ENCODE assay signal across 8 mouse cellular contexts in the genomic region with DNA sequence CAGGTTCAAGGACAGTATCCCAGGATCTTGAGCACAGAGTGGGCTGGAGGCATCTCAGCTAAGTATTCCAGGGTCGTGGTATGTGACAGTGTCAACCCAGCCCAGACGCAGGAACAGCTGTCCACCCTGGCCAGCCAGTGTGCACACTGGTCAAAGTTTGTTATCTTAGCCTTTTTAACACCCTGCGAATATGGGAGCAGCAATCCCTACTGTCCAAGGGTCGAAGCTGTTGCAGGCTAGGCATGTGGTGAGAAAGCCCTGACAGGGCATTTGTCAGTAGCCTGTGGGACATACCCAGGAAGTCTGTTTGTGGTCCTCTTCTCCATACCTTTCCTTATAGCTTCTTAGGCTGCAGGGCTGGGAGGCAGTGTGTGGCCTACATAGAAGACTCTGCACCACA. TPM values are rescaled to one million over a fixed set of nuclear protein-coding genes. Genes with fewer than 3 reads are reported as not detected.
A peak's percentile ranks its signal among the peaks of the same experiment; 100 is the strongest.
DNase-seq lines count a peak whose midpoint lies in the region; ATAC-seq and TF ChIP-seq lines count a peak whose summit lies in the region.

No protein-coding gene starts in this region.

- H3K4me2 ChIP-seq in lung, embryonic 14.5 days: peak overlapping the region; percentile 36; the same call in 1 of the 2 replicates
- H3K4me2 ChIP-seq in embryonic facial prominence, embryonic 15.5 days (replicated peaks): no peak overlapping the region
- peak overlapping the region; percentile 75 for H3K4me2 ChIP-seq in myocyte (ENCODE audit: low read depth)

- no peak for TF ChIP-seq POLR2A in kidney, adult 2 months (IDR thresholded peaks at IDR 0.05; ENCODE audit: low read depth, low read length)
- TF ChIP-seq POLR2A in myocyte (IDR thresholded peaks at IDR 0.05; ENCODE audit: insufficient read length, low read depth): no peak

- TF ChIP-seq CTCF in lung, embryonic 14.5 days (IDR thresholded peaks at IDR 0.05; ENCODE audit: low read depth): no peak
- no peak for TF ChIP-seq CTCF in kidney, adult 2 months (conservative IDR thresholded peaks at IDR 0.05; ENCODE audit: insufficient read depth, insufficient read length, low read depth, low read length)

- peaks cover 42% of the 10 kb centered on the region for H3K79me2 ChIP-seq in myocyte (ENCODE audit: control insufficient read depth, insufficient read depth)

- peak; percentile 31 for ATAC-seq in lung, embryonic 14.5 days (ENCODE audit: insufficient read depth)
- ATAC-seq in embryonic facial prominence, embryonic 15.5 days (ENCODE audit: insufficient number of reproducible peaks, low FRiP score, low TSS enrichment, low read depth): no peak

- H3K27ac ChIP-seq in lung, embryonic 14.5 days (ENCODE audit: low read depth): peak overlapping the region; percentile 81
- H3K27ac ChIP-seq in embryonic facial prominence, embryonic 15.5 days (replicated peaks): peak overlapping the region; percentile 75
- peak overlapping the region; percentile 90 for H3K27ac ChIP-seq in kidney, adult 2 months (ENCODE audit: insufficient read depth, low read depth, low read length)

- peaks cover 20% of the 10 kb centered on the region for H3K4me1 ChIP-seq in lung, embryonic 14.5 days (ENCODE audit: insufficient read depth)
- peaks cover 37% of the 10 kb centered on the region for H3K4me1 ChIP-seq in embryonic facial prominence, embryonic 15.5 days
- H3K4me1 ChIP-seq in kidney, adult 2 months (ENCODE audit: control insufficient read depth, insufficient read depth, low read length): peaks cover 40% of the 10 kb centered on the region

- H3K9me3 ChIP-seq in lung, embryonic 14.5 days (ENCODE audit: low read depth, low read length): no peaks in the 10 kb centered on the region
- no peaks in the 10 kb centered on the region for H3K9me3 ChIP-seq in embryonic facial prominence, embryonic 15.5 days (replicated peaks)

- peaks cover 20% of the 10 kb centered on the region for H3K36me3 ChIP-seq in lung, embryonic 14.5 days (ENCODE audit: insufficient read depth)
- H3K36me3 ChIP-seq in embryonic facial prominence, embryonic 15.5 days: peaks cover 11% of the 10 kb centered on the region
- no peaks in the 10 kb centered on the region for H3K36me3 ChIP-seq in kidney, adult 2 months (ENCODE audit: control insufficient read depth, insufficient read depth, low read length)
- H3K36me3 ChIP-seq in myocyte (ENCODE audit: control insufficient read depth, insufficient read depth): no peaks in the 10 kb centered on the region

- H3K27me3 ChIP-seq in lung, embryonic 14.5 days (ENCODE audit: insufficient read depth, low read length): no peaks in the 10 kb centered on the region
- no peaks in the 10 kb centered on the region for H3K27me3 ChIP-seq in embryonic facial prominence, embryonic 15.5 days
- no peaks in the 10 kb centered on the region for H3K27me3 ChIP-seq in kidney, adult 2 months (replicated peaks; ENCODE audit: control insufficient read depth, insufficient read depth, low read length)
- no peaks in the 10 kb centered on the region for H3K27me3 ChIP-seq in myocyte (ENCODE audit: control insufficient read depth, insufficient read depth, insufficient read length)

- H3ac ChIP-seq in myocyte (ENCODE audit: control insufficient read depth, insufficient read length): no peak overlapping the region

- no peak for DNase-seq in lung, embryonic 14.5 days
- no peak for DNase-seq in lung, postnatal 36 days
- peak; percentile 87 for DNase-seq in kidney, adult 2 months
- DNase-seq in MN1 (ENCODE audit: low spot score): no peak
- no peak for DNase-seq in adrenal gland, postnatal 4 days (ENCODE audit: low spot score in 2 of 2)
- no peak for DNase-seq in spleen, postnatal 4 days (ENCODE audit: low spot score in 2 of 2)

- WGBS in lung, embryonic 14.5 days: 29% methylated on average over 4 of the region's 4 CpGs
- WGBS in embryonic facial prominence, embryonic 15.5 days: 65% methylated on average over 4 of the region's 4 CpGs
- WGBS in kidney, adult 2 months: 18% methylated on average over 4 of the region's 4 CpGs

- H3K4me3 ChIP-seq in lung, embryonic 14.5 days (ENCODE audit: low read depth, low read length): no peak overlapping the region
- no peak overlapping the region for H3K4me3 ChIP-seq in embryonic facial prominence, embryonic 15.5 days (replicated peaks)
- H3K4me3 ChIP-seq in kidney, adult 2 months (ENCODE audit: insufficient read depth, low read depth, low read length): no peak overlapping the region
- H3K4me3 ChIP-seq in myocyte: peak overlapping the region; percentile 3

- peak overlapping the region; percentile 14; the same call in 1 of the 2 replicates for H3K9ac ChIP-seq in lung, embryonic 14.5 days
- H3K9ac ChIP-seq in embryonic facial prominence, embryonic 15.5 days: no peak overlapping the region

TF ChIP-seq in myocyte, 11 proteins besides CTCF, POLR2A, EP300 and RAD21:
- TF ChIP-seq MYOD1 (IDR thresholded peaks at IDR 0.05; ENCODE audit: control insufficient read depth in 1 of 3, insufficient read length in 2 of 3, low read depth in 2 of 3) (peak; percentile 31 to 92 (median 88)), MYOG (IDR thresholded peaks at IDR 0.05; ENCODE audit: control insufficient read depth in 1 of 3, insufficient read depth in 1 of 3, insufficient read length in 2 of 3, low read depth in 2 of 3) (peak; percentile 80 to 98 (median 87)), REST (IDR thresholded peaks at IDR 0.05; ENCODE audit: insufficient read depth, insufficient read length) (no peak), POLR2AphosphoS2 (IDR thresholded peaks at IDR 0.05; ENCODE audit: insufficient read length, low read depth) (no peak), MAX (IDR thresholded peaks at IDR 0.05; ENCODE audit: low read depth) (no peak), E2F4 (IDR thresholded peaks at IDR 0.05; ENCODE audit: insufficient read depth) (no peak), TCF3 (IDR thresholded peaks at IDR 0.05; ENCODE audit: insufficient read length, low read depth) (peak; percentile 43), TCF12 (IDR thresholded peaks at IDR 0.05; ENCODE audit: insufficient read depth, poor library complexity, severe bottlenecking) (peak; percentile 65)

RNA-seq across cellular contexts. Expression of gene Dusp1, which starts 22.1 kb away (rescaled TPM):
- polyA plus RNA-seq in lung, embryonic 14.5 days (2014; fragmentation: Nextera tagmentation; extraction: Ambion mirVana): 19.7 and 24.5 TPM in 2 replicates
- 28.4 and 33.3 TPM in 2 replicates for polyA plus RNA-seq in embryonic facial prominence, embryonic 15.5 days (2015; fragmentation: Nextera tagmentation; extraction: Ambion mirVana)
- polyA plus RNA-seq in kidney, adult 2 months (2012; rRNA removed): 52.4 and 66.1 TPM in 2 replicates
- 11.6 TPM for polyA plus RNA-seq in myocyte (2012; fragmentation: generic; extraction: Trizol)
- 10 to 100 TPM; 43.8 to 46.4 TPM for total RNA-seq in adrenal gland, postnatal 4 days (2021)

RNA-seq across cellular contexts. Expression of gene Ergic1, which starts 22.8 kb away (rescaled TPM):
- polyA plus RNA-seq in lung, embryonic 14.5 days (2014; fragmentation: Nextera tagmentation; extraction: Ambion mirVana): 125 and 127 TPM in 2 replicates
- polyA plus RNA-seq in embryonic facial prominence, embryonic 15.5 days (2015; fragmentation: Nextera tagmentation; extraction: Ambion mirVana): 114 and 118 TPM in 2 replicates
- 131 and 141 TPM in 2 replicates for polyA plus RNA-seq in kidney, adult 2 months (2012; rRNA removed)
- 102 TPM for polyA plus RNA-seq in myocyte (2012; fragmentation: generic; extraction: Trizol)
- total RNA-seq in adrenal gland, postnatal 4 days (2021): 100 to 1,000 TPM; 158 to 164 TPM
